Mouse (Mus musculus) lung, postnatal 4 days (tissue): ENCODE data around the gene Cpn1.
A peak's percentile ranks its signal among the peaks of the same experiment; 100 is the strongest.

Experiments
- DNase-seq, 2 experiments: peaks; one replicate each; pipeline ENCODE4 v3.0.0; 2021

The Cpn1 gene

GRCm38 (mm10) chr19:43938355-43938754 is 48.0 kb downstream of the Cpn1 start:
- DNase-seq, result no peak

GRCm38 (mm10) chr19:43930926-43931325 is 55.4 kb downstream of the Cpn1 start:
- DNase-seq, result no peak

DNA sequence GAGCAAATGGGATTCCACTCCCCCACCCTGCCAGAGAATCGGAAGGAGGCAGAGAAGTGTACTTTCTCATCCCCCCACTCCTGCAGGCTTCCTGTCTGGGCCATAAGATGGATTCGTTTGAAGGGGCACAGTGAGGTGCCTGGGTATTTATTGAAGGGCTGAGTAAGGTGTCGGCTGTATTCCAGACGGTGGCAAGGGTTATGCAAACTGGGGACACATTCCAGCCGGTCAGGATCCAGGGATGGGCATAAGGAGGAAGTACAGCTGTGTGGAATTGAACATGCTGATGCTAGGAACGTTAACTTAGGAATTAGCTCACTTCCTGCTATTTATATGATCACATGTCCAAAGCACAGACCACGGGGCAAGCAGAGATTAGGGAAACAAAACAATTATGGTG is 56.0 kb downstream of the Cpn1 start:
- no peak for DNase-seq

DNA sequence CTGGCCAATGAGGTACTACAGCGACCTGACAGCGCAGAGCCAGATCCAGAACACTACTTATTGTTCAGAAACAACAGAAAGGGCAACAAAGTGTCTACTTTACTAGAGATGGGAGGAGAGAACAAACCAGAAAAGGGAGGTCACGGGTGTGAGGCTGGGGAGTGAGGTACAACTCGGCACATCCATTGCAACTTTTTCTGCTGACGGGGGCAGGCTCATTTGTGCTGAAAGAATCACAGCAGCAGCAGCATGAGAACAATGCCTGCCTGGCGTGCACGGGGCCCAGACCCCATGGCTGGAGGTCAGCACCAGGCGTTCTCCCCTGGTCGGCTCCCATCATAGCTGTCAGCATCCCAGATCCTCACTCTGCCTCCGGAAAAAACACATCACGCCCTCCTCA is 56.5 kb downstream of the Cpn1 start:
- DNase-seq, result no peak

- no peak for DNase-seq
Observed at GRCm38 (mm10) chr19:43927967-43928366, 58.4 kb downstream of the Cpn1 start.

DNA sequence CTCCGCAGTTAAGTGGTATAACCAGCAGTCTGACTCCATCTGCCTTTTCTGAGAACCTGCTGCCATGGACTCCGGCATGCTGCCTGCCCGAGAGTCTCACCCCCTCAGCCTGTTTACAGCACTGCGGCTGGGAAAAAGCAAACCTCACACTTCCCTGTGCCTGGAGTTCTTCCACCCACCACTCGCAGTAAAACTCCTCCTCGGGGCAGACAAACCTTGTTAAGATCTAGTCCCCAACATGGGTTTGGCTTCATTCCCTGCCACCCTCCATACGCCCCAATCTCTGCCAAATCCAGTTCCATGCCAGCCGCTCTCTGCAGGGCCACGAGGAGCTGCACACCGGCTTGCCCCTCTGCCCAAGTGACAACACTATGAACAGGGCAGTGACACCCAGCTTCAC is 59.3 kb downstream of the Cpn1 start:
- no peak for DNase-seq

DNA sequence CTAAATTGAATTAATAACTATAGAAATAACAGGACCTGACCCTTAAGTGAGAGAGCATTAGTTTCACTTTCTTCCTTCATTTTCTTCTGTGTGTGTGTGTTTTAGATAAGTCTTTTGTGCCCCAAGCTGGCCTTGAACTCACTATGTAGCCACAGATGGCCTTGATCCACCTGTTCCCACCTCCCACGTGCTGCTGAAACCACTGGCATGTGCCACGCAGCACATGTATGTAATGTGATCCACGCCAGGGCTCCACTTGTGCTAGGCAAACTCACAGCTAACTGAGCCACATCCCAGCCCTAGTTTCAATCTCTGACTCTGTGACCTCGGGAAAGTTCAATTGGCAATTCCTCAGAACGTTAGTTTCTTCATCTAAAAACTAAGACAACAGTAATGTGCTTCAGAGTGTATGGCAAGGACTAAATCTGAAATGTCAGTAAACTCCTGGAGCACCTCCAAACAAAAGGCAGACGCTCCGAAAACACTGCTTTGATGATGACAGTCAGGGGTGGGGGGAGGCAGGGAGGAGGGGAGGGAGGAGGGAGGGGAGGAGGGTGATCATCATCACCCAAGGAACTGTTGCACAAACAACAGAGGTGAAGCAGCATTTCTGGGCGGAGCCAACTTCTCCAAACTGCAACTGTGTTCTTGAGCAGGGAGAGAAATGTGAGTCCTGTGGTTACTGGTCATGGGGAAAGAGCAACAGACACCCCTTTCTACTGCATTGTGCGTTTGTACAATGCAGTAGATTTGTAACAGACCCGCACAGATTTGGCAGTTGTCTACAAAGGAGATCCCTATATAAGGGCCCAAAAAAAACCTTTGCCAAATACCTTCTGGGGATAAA is 60.0 kb downstream of the Cpn1 start:
- DNase-seq, result no peak

DNA sequence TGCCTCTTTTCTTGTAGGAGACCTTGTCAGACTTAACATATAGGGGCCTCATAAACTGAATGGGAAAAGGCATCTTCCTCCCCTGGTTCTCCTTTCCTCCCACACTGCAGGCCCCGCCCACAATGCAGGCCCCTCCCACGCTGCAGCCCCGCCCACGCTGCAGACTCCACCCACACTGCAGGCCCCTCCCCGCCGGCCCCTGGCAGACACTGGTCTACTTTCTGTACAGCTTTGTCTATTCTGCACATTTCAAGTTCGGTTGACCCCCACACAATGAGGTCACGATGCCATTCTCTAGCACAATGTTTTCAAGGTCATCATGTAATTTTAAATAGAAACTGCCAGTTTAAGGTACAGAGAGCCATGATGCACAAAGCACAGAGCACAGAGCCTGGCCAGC is 62.0 kb downstream of the Cpn1 start:
- no peak for DNase-seq

GRCm38 (mm10) chr19:43922963-43923362 is 63.4 kb downstream of the Cpn1 start:
- DNase-seq, result no peak

DNA sequence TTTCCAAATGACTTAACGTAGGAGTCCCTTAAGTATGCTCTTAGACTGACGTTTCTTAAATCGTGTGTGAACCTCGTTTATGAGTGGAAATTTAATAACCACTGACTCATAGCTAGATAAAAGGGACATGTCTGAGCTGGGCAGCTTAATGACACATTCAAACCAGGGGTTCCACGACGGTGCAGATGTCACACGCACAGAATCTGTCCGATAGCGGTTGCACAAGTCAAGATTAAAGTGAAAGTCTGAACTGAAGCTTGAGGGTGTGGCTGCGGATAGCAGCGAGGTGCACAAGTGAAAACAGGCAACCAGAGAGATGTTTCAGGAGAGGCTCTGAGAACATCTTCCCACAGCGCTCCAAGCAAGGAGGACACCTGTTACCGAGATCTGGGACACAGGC is 64.9 kb downstream of the Cpn1 start:
- no peak for DNase-seq

DNA sequence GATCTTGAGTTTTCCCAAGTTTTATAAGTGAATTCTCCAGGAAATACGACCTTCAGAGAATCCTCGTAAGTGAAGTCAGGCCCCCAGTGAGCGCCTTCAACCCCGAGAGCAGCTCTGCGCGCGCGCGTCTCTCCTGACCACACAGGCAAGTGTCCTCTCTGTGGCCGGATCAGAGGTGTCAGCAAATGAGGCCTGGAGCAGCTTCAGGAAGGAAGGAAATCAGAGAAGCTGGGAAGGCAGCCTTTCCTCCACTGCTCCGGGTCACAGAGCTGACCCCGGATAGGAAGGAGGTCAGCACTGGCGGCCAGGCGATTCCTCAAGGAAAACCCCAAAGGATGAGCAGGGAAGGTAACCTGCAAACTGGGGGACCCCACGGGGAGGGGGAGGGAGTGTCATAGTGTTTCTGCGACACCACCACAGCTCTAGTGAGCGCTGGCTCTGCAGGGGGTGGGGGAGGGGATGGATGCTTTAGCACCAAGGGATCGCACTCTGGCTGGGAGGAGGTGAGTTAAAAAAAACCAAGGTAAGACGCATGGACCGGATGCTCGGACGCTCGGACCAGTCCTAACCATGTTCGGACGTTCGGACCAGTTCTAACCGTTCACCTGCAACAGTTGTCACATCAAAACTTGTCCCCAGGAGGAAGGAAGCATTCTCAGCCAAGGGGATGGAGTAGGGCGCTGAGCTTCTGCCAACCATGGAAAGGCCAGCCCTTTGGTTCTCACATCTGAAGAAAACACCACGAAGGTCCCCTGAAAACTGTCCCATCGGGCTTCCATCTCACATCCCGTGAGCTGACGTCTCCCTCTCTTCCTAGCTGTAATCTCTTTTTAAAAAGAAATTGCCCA is 65.7 kb downstream of the Cpn1 start:
- DNase-seq, result no peak

GRCm38 (mm10) chr19:43919841-43920240 is 66.5 kb downstream of the Cpn1 start:
- no peak for DNase-seq

- no peak for DNase-seq
Observed at GRCm38 (mm10) chr19:43918834-43919233, 67.5 kb downstream of the Cpn1 start.

- DNase-seq, result no peak
Observed at GRCm38 (mm10) chr19:43917763-43918162, 68.6 kb downstream of the Cpn1 start.

GRCm38 (mm10) chr19:43917406-43917691 is 69.0 kb downstream of the Cpn1 start:
- no peak for DNase-seq

DNA sequence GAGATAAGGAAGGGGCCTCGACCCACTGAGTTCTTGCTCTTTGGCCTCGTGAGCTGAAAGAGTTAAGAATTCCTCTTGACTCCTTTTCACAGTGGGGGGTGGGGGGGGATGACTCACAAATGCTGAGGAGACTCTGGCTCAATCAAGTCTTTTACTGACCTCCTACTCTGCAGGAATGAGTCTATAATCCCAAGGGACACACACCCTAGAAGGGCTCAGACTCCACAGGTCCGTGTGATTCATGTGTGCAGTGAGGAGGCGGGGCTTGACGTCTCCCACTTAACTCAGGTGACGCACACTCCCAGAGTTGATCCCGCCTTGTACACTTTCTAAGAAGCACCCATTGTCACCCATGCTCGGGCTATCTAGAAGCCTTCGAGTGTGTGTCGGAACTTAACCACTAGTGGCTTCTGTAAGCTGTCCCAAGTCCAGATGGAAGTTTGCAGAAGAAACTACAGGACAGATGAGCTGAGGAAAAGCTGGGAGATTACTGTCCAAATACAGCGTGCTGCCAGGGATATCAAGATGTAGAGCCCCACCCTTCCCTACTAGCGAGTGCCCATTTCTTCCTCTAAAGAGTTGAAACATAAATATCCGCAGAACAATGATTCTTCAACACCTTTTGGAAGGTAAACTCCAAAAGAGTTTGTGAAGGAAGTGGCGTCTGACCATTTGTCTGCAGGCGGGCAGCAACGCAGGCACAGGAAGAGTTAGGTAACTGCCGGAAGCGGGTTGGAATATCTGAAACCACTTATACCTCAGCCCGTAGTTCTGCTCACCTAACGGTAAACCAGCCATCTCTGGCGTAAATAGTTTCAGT is 69.6 kb downstream of the Cpn1 start:
- DNase-seq, result peak; percentile 55 to 56

DNA sequence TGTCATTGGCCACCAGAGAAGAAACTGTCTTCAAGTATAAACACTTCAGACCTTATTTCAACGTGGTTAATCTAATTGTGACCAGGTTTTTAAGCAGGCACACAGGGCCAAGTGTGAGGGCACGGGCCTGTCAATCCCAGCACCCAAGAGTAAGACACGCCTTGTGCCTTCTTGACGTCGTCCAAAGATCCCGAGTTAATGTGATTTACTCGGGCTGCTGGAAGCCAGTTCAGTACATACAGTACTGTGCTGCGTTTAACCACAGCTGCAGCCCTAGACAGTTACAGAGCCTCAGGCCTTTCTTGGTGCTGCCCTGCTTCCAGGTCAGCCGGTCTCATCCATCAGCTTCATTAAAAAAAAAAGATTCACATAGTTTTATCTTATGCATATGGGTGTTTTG is 70.9 kb downstream of the Cpn1 start:
- DNase-seq, result no peak

DNA sequence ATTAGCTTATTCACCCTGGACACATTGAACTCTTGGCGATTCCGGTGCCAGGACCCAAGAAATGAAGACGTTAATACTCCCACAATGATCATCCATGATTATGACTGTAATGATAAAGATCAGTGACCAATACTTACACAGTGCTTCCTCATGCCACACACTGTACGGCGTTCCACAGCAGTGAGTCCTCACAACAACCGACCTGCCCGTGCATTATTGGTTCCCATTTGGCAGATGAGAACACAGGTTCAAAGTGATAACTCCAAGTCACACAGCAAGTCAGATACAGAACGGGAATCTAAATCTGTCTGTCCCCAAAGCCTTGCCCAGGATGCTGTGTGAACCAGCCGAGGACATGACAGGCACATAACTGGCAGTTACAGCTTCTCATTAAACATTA is 71.4 kb downstream of the Cpn1 start:
- DNase-seq, result no peak

DNA sequence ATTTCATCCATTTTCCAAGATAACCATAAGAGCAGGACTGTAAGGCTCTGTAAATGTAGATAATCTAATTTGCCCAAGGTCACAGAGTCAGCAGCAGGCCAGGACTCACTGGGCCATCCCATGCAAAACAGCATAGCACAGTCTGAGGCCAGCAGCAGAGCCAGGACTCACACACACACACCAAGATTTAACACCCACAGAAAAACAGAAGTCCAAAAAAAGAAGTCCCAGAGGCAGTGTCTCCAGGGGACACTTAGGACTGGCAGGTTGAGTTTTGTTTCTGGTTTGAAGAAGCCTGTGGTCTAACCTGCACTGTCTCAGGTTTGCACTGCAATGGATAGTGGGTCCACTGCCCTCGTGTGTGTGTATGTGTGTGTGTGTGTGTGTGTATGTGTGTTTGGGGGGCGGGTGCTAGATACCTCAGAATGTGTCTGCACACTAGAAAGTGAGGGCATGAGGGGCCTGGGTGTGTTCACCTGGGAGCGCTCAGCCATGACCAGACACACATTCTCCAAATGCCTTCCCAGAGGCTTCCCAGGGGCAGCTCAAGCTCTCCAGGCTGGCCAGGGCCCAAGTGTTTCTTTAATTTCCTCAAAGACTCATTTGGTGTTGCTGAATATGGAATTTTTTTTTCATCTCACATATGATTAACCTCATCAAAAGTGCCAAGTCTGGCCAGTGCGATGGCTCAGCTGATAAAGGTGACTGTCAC is 73.4 kb downstream of the Cpn1 start:
- no peak for DNase-seq

- no peak for DNase-seq
Observed at GRCm38 (mm10) chr19:43906492-43906891, 79.9 kb downstream of the Cpn1 start.
